Mouse (Mus musculus) bone marrow, adult 2 months (tissue): ENCODE results near the gene Snx13.

ENCODE experiments used
- CTCF ChIP-seq: fragments of 200-500 bp; IDR thresholded peaks from 2 replicates; pipeline ENCODE4 v1.5.1; 2011; ENCODE audit warnings: low read length, control low read depth; ENCODE audit not compliant: control insufficient read depth, insufficient read depth
- POLR2A ChIP-seq: fragments of 200-500 bp; IDR thresholded peaks from 2 replicates; pipeline ENCODE4 v1.6.1; 2011; ENCODE audit warnings: low read depth, mild to moderate bottlenecking, control low read depth, low read length, borderline replicate concordance; ENCODE audit not compliant: control insufficient read depth

DNA sequence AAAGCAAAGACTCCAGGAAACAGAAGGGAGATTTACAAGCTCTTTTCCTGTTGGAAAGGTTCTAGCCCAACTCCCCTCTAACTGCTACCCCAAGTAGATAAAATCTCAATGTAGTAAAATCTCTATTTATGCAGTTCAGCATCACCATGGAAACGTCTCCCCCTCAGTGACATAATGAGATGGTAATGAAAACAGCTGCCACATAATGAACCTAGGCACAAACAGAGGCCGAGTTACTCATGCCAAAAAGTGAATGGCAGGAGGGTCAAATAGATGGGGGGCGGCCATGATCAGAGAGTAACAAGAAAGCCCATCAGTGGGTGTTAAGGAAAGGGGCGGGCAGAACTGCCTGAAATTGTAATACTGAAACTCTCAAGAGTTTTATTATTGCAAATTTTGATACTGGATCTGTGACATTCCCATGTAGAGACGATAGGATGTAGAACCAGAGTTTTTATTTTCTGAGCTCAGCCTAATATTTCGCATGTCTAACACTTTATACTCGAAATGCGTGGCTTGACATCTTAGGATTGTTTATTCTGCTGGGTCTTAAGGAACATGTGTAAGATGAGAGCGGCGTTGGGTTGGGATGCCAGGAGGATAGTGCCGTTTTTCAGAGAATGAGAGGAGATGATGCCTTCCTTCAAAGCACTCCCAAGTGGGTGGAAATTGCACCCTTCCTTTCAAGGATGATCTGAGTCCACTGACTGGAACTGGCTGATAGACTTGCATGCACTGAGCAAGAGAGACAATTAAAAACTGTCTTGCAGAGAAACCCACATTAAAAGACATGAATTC, 38.4 kb upstream of the Snx13 start:
- TF ChIP-seq CTCF: no peak
- no peak for TF ChIP-seq POLR2A
